Mouse (Mus musculus) left cerebral cortex, adult 11 months (tissue): ENCODE results near the gene Phgr1.

ENCODE experiments used
- DNase-seq: peaks from one replicate; pipeline ENCODE4 v3.0.0; 2022; ENCODE audit warnings: low spot score

Phgr1 gene

GRCm38 (mm10) chr2:118779504-118780480 is 7.2 kb downstream of the Phgr1 start, which contains the start of gene Disp2:
Gene Disp2, plus strand, starts transcription at chr2:118779719.
- peak; percentile 90 for DNase-seq

GRCm38 (mm10) chr2:118781115-118781514 is 8.5 kb downstream of the Phgr1 start:
- DNase-seq = no peak

- no peak for DNase-seq
These were observed 9.7 kb downstream of the Phgr1 start for GRCm38 (mm10) chr2:118782303-118782702.

- no peak for DNase-seq
These were observed 10.5 kb downstream of the Phgr1 start for GRCm38 (mm10) chr2:118783093-118783492.

GRCm38 (mm10) chr2:118783663-118784062 is 11.1 kb downstream of the Phgr1 start:
- DNase-seq = no peak

GRCm38 (mm10) chr2:118786525-118786924 is 14.0 kb downstream of the Phgr1 start:
- no peak for DNase-seq

DNA sequence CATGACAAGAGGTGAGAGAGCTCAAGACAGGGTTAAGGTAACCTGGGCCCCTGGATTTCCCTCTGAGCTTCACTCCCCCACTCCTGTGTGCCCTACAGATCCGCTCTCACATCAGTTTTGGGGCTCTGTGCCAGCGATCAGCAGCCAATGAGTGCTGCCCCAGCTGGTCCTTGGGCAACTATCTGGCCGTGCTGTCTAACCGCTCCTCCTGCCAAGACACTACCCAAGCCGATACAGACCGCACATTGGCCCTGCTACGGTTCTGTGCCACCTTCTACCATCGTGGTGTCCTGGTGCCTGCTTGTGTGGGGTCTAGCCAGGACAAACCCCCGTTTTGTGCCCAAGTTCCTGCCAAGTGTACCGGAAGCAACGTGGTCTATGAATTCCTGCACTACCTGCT is 16.9 kb downstream of the Phgr1 start:
- DNase-seq = no peak

- no peak for DNase-seq
These were observed 17.6 kb downstream of the Phgr1 start for GRCm38 (mm10) chr2:118790221-118790550.

- DNase-seq = no peak
These were observed 18.3 kb downstream of the Phgr1 start for GRCm38 (mm10) chr2:118790551-118791525.

GRCm38 (mm10) chr2:118791591-118792258 is 19.2 kb downstream of the Phgr1 start:
- no peak for DNase-seq

DNA sequence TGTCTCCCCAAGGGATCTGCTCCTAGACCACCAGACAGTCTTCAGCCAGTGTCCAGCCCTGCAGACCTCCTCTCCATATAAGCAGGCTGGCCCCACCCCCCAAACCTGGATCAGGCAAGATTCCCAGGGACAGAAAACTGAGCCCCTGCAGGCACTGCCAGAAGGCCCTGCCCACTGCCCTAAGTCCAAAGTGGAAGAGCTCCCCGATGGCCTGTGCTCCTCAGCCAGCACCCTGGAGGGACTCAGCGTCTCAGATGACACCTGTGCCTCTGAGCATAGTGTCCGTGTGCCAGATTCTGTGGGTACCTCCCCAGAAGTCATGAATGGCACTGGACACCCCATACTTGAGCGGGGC is 19.7 kb downstream of the Phgr1 start:
- no peak for DNase-seq

GRCm38 (mm10) chr2:118793636-118794035 is 21.1 kb downstream of the Phgr1 start:
- DNase-seq = no peak

DNA sequence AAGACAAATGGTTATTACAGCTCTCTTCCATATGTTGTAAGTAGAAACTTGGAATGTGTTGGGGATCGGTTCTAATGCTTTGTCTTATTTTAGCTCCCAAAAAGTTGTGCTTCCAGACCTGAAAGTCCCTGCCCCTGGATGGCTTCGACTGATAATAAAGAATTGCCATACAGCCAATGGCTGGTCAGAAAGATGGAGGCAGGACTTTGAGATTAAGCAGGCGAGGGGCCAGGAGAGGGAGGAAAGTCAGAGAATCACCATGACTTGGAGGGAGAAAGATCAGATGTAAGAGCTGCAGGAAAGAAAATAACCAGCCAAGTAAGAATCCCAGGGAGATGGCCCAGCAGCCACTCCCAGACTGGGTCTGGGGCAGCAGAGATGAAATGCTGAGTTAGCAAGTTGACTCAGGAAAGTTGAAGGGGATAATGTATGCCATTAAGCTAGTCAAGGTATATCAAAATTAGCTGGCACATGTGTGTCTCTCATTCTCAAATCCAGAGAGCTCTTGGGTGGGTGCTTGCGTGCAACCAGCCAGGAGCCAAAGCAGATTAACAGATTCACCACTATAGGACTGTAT is 30.1 kb downstream of the Phgr1 start:
- DNase-seq = no peak

- DNase-seq = no peak
These were observed 31.9 kb downstream of the Phgr1 start for GRCm38 (mm10) chr2:118804474-118804873.

DNA sequence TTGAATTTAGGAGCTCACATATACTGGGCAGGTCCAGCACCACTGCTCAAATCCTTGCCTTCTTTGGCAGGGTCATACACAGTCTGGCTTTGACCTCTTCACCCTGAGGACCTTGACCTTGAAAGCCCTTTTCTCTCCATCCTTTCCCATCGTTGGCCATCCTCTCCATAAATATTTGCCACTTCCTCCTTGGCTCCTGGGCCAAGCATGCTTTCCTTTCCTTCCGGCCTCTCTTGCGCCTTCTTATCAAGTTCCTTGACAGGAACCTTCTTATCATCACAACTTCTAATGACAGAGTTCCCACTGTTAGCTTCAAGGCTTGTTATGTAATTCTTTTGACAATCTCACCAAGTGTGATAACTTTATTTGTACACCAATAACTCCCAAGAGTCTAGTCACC is 32.6 kb downstream of the Phgr1 start:
- DNase-seq = no peak

- DNase-seq = no peak
These were observed 33.2 kb downstream of the Phgr1 start for GRCm38 (mm10) chr2:118805756-118806155.

DNA sequence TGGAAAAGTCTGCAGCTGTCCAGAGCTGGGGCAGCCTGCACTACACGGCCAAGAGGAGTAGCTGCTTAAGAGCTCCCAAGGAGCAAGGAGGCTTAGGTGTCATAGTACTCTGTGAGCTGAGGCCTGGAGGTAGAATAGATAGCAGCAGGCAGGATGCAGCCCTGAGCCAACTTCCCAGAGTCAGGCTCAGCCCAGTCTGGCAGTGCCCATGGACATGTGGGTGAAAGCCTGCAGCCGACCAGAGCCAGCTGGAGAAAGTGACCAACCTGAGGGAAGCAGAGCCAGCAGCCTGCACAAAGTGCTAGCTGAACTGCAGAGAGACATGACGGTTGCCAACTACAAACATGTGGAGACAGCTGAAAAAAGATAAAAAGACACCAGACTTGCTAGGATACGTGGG is 34.3 kb downstream of the Phgr1 start:
- DNase-seq = no peak

- DNase-seq = no peak
These were observed 38.3 kb downstream of the Phgr1 start for GRCm38 (mm10) chr2:118810861-118811260.

GRCm38 (mm10) chr2:118812724-118813123 is 40.2 kb downstream of the Phgr1 start:
- no peak for DNase-seq

DNA sequence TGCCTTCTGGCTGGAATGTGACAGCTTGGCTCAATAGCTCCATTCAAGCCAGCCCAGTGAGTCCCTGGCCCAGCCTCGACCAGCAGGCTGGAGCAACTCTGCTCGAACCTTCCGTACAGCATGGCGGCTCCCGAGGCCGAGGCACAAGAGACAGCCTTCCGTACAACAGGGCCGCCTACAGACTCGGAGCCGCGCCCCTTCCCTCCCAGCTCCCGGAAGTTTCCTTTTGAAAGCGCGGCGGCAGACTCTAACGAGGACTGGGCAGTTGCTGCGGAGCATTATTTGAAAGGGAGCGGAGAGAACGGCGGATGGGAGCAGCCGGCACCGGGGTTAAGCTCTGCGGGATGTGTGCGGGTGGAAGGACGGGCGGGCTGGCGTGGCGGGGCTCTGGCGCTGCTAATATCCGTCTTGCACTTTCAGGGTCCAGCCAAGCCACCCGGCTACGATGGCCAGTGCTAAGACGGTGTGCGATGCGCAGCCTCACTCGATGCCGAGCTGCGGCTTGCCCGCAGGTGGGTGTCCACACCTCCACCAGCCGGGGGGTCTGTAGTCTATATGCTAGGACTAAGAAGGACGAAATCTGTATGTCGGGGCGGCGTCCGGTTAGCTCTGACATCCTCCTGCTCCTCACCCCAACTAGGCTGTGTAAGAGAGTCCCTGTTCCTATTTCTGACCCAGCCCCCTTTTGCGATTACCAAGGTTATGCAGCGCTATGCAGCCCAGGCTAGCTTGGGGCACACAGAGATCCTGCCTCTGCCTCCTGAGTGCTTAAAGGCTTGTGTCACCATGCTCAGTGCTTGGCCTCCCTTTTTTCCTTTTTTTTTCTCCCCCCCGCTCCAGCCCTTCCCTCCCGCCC is 41.6 kb downstream of the Phgr1 start, which contains the start of gene Knstrn:
Gene Knstrn, plus strand, starts transcription at position 23 of the 856 bp plus-strand sequence.
- peak; percentile 73 for DNase-seq

- DNase-seq = no peak
These were observed 50.2 kb downstream of the Phgr1 start for GRCm38 (mm10) chr2:118822800-118823199.
